In the genomic region with DNA sequence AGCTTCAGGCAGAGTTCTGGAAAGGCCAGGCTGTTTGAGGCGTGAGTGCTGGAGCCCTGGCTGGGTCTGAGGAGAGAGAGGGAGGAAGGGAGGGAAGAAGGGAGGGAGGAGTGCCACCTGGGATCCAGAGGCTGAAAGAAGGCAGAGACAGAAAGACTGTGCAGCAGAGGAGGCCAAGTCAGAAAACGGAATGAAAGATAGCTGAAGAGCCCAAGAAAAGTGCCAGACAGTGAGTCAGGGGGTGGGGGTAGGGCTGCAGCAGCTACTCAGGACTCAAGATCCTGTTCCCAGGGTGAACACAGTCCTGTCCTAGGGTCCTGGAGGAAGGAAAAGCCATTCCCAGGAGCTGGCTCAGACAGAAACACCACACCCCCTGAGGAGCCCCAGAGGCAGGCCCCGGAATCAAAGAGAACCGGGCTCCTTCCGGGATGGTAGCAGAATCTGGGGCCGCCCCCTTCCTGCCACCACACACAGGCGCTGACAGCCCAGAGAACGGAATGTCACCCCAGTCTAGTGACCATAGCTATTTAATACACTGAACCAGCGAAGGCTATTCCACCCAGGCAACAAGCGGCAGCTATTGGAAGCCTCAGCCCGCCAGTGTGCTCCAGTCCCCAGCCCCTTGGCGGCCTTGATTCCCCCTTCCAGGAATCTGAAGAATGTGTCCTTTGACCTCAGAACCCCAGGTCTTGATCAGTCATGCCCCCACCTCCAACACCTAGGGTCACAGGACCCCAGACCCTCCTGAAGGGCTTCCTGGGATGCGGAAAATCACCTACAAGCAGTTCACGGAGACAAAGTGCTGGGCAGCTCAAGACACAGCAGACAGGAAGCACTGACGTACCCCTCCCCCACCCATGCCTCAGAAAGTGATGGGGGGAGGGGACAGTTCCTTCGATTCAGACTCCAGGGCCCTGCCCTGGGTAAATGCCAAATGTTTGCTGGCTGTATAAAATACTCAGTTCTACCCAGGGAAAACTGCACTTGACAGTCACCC, we compare ENCODE assay signal across 8 mouse cellular contexts. TPM values are rescaled to one million over a fixed set of nuclear protein-coding genes. Genes with fewer than 3 reads are reported as not detected.
A peak's percentile ranks its signal among the peaks of the same experiment; 100 is the strongest.
DNase-seq lines count a peak whose midpoint lies in the region; ATAC-seq and TF ChIP-seq lines count a peak whose summit lies in the region.

No protein-coding gene starts in this region.

- H3K4me2 ChIP-seq in embryonic facial prominence, embryonic 11.5 days (ENCODE audit: low read depth, low read length) = peak overlapping the region; percentile 95
- H3K4me2 ChIP-seq in heart, embryonic 11.5 days = peak overlapping the region; percentile 95
- peak overlapping the region; percentile 98 for H3K4me2 ChIP-seq in lung, embryonic 14.5 days
- peak overlapping the region; percentile 35 for H3K4me2 ChIP-seq in neural tube, embryonic 14.5 days (ENCODE audit: low read depth, low read length)

- peaks cover 31% of the 10 kb centered on the region for H3K4me1 ChIP-seq in embryonic facial prominence, embryonic 11.5 days (ENCODE audit: control insufficient read depth, insufficient read depth, low read length)
- H3K4me1 ChIP-seq in heart, embryonic 11.5 days (ENCODE audit: control insufficient read depth, insufficient read depth, low read length) = peaks cover 74% of the 10 kb centered on the region
- H3K4me1 ChIP-seq in lung, embryonic 14.5 days (ENCODE audit: insufficient read depth) = peaks cover 60% of the 10 kb centered on the region
- H3K4me1 ChIP-seq in neural tube, embryonic 14.5 days (ENCODE audit: control insufficient read depth, insufficient read depth, low read length) = peaks cover 24% of the 10 kb centered on the region

- no peaks in the 10 kb centered on the region for H3K36me3 ChIP-seq in embryonic facial prominence, embryonic 11.5 days (replicated peaks; ENCODE audit: control insufficient read depth, insufficient read depth, low read depth, low read length)
- H3K36me3 ChIP-seq in heart, embryonic 11.5 days (ENCODE audit: control insufficient read depth, insufficient read depth, low read length) = no peaks in the 10 kb centered on the region
- H3K36me3 ChIP-seq in lung, embryonic 14.5 days (ENCODE audit: insufficient read depth) = peaks cover 2% of the 10 kb centered on the region; the same call in 1 of the 2 replicates
- no peaks in the 10 kb centered on the region for H3K36me3 ChIP-seq in neural tube, embryonic 14.5 days (ENCODE audit: control insufficient read depth, insufficient read depth, low read length)

- H3K27me3 ChIP-seq in embryonic facial prominence, embryonic 11.5 days (ENCODE audit: control insufficient read depth, insufficient read depth, low read length) = no peaks in the 10 kb centered on the region
- no peaks in the 10 kb centered on the region for H3K27me3 ChIP-seq in heart, embryonic 11.5 days (ENCODE audit: control insufficient read depth, insufficient read depth, low read length)
- H3K27me3 ChIP-seq in lung, embryonic 14.5 days (ENCODE audit: insufficient read depth, low read length) = no peaks in the 10 kb centered on the region
- H3K27me3 ChIP-seq in neural tube, embryonic 14.5 days (ENCODE audit: control insufficient read depth, insufficient read depth, low read length) = peaks cover 9% of the 10 kb centered on the region

- peak; percentile 91 for DNase-seq in CD4-positive helper T cell, adult 2 months (ENCODE audit: low read depth, low spot score)
- peak; percentile 88 for DNase-seq in ZHBTc4 (ENCODE audit: low read depth, low spot score)
- peak; percentile 86 for DNase-seq in embryonic facial prominence, embryonic 11.5 days (ENCODE audit: low spot score)
- peak; percentile 86 for DNase-seq in kidney, adult 9 months
- DNase-seq in lung, embryonic 14.5 days = peak; percentile 93
- peak; percentile 83 to 90 for DNase-seq in thymus, postnatal 36 days

- peak overlapping the region; percentile 93 for H3K27ac ChIP-seq in embryonic facial prominence, embryonic 11.5 days (replicated peaks; ENCODE audit: low read depth, low read length)
- H3K27ac ChIP-seq in heart, embryonic 11.5 days (ENCODE audit: low read depth, low read length) = peak overlapping the region; percentile 98
- H3K27ac ChIP-seq in lung, embryonic 14.5 days (ENCODE audit: low read depth) = peak overlapping the region; percentile 98
- peak overlapping the region; percentile 66; the same call in 1 of the 2 replicates for H3K27ac ChIP-seq in neural tube, embryonic 14.5 days (ENCODE audit: low read depth, low read length)

- WGBS in embryonic facial prominence, embryonic 11.5 days = under 1% methylated on average over 16 of the region's 16 CpGs
- WGBS in heart, embryonic 11.5 days (ENCODE audit: insufficient replicate concordance) = 0% methylated on average over 16 of the region's 16 CpGs
- under 1% methylated on average over 16 of the region's 16 CpGs for WGBS in lung, embryonic 14.5 days
- WGBS in neural tube, embryonic 14.5 days = 5% methylated on average over 16 of the region's 16 CpGs

- H3K9me3 ChIP-seq in embryonic facial prominence, embryonic 11.5 days (replicated peaks; ENCODE audit: control insufficient read depth, low read length) = no peaks in the 10 kb centered on the region
- H3K9me3 ChIP-seq in heart, embryonic 11.5 days (replicated peaks; ENCODE audit: control insufficient read depth, low read length) = no peaks in the 10 kb centered on the region
- H3K9me3 ChIP-seq in lung, embryonic 14.5 days (ENCODE audit: low read depth, low read length) = no peaks in the 10 kb centered on the region
- H3K9me3 ChIP-seq in neural tube, embryonic 14.5 days (ENCODE audit: control insufficient read depth, low read length) = no peaks in the 10 kb centered on the region

- peak overlapping the region; percentile 31 for H3K4me3 ChIP-seq in embryonic facial prominence, embryonic 11.5 days (ENCODE audit: low read depth, low read length)
- peak overlapping the region; percentile 75 for H3K4me3 ChIP-seq in heart, embryonic 11.5 days (ENCODE audit: low read depth, low read length)
- H3K4me3 ChIP-seq in lung, embryonic 14.5 days (ENCODE audit: low read depth, low read length) = peak overlapping the region; percentile 80
- H3K4me3 ChIP-seq in neural tube, embryonic 14.5 days (ENCODE audit: low read depth, low read length) = no peak overlapping the region

- no peak for TF ChIP-seq CTCF in lung, embryonic 14.5 days (IDR thresholded peaks at IDR 0.05; ENCODE audit: low read depth)

- peak overlapping the region; percentile 8 for H3K9ac ChIP-seq in embryonic facial prominence, embryonic 11.5 days (replicated peaks; ENCODE audit: low read length)
- H3K9ac ChIP-seq in heart, embryonic 11.5 days (ENCODE audit: low read depth, low read length) = peak overlapping the region; percentile 66
- H3K9ac ChIP-seq in lung, embryonic 14.5 days = peak overlapping the region; percentile 49
- no peak overlapping the region for H3K9ac ChIP-seq in neural tube, embryonic 14.5 days (replicated peaks; ENCODE audit: low read depth, low read length)

- ATAC-seq in embryonic facial prominence, embryonic 11.5 days (replicated peaks; ENCODE audit: insufficient number of reproducible peaks, low FRiP score, low TSS enrichment, low read depth) = peak; percentile 14
- peak; percentile 27; the same call in 1 of the 2 replicates for ATAC-seq in heart, embryonic 11.5 days (replicated peaks; ENCODE audit: insufficient number of reproducible peaks, low FRiP score, low TSS enrichment)
- peak; percentile 65 for ATAC-seq in lung, embryonic 14.5 days (ENCODE audit: insufficient read depth)
- 0 out of 2 replicates have a peak, but pooled peaks have one; percentile 5 for ATAC-seq in neural tube, embryonic 14.5 days (ENCODE audit: low read depth)

RNA-seq across cellular contexts. Expression of gene Csrnp1, which starts 3.0 kb away (rescaled TPM):
- 1.5 and 2.1 TPM in 2 replicates for polyA plus RNA-seq in embryonic facial prominence, embryonic 11.5 days (2014; fragmentation: Nextera tagmentation; extraction: Ambion mirVana)
- polyA plus RNA-seq in heart, embryonic 11.5 days (2014; fragmentation: Nextera tagmentation; extraction: Ambion mirVana) = 3.3 and 4.2 TPM in 2 replicates
- polyA plus RNA-seq in lung, embryonic 14.5 days (2014; fragmentation: Nextera tagmentation; extraction: Ambion mirVana) = 2.2 and 2.7 TPM in 2 replicates
- 0.20 and 0.75 TPM in 2 replicates for polyA plus RNA-seq in neural tube, embryonic 14.5 days (2014; fragmentation: Nextera tagmentation; extraction: Ambion mirVana)

RNA-seq across cellular contexts. Expression of gene Xirp1, which starts 41.9 kb away (rescaled TPM):
- polyA plus RNA-seq in embryonic facial prominence, embryonic 11.5 days (2014; fragmentation: Nextera tagmentation; extraction: Ambion mirVana) = 0.06 and 0.13 TPM in 2 replicates
- 38.2 and 64.5 TPM in 2 replicates for polyA plus RNA-seq in heart, embryonic 11.5 days (2014; fragmentation: Nextera tagmentation; extraction: Ambion mirVana)
- polyA plus RNA-seq in lung, embryonic 14.5 days (2014; fragmentation: Nextera tagmentation; extraction: Ambion mirVana) = 0.07 and 0.87 TPM in 2 replicates
- 0.03 TPM in 1 of 2 replicates, not detected in the other for polyA plus RNA-seq in neural tube, embryonic 14.5 days (2014; fragmentation: Nextera tagmentation; extraction: Ambion mirVana)

RNA-seq across cellular contexts. Expression of gene Ttc21a, which starts 44.1 kb away (rescaled TPM):
- 0.10 and 0.33 TPM in 2 replicates for polyA plus RNA-seq in embryonic facial prominence, embryonic 11.5 days (2014; fragmentation: Nextera tagmentation; extraction: Ambion mirVana)
- 0.23 and 0.37 TPM in 2 replicates for polyA plus RNA-seq in heart, embryonic 11.5 days (2014; fragmentation: Nextera tagmentation; extraction: Ambion mirVana)
- 0.16 and 0.28 TPM in 2 replicates for polyA plus RNA-seq in lung, embryonic 14.5 days (2014; fragmentation: Nextera tagmentation; extraction: Ambion mirVana)
- 0.54 and 0.74 TPM in 2 replicates for polyA plus RNA-seq in neural tube, embryonic 14.5 days (2014; fragmentation: Nextera tagmentation; extraction: Ambion mirVana)

RNA-seq across cellular contexts. Expression of gene Gorasp1, which starts 44.1 kb away (rescaled TPM):
- 18.3 and 20.1 TPM in 2 replicates for polyA plus RNA-seq in embryonic facial prominence, embryonic 11.5 days (2014; fragmentation: Nextera tagmentation; extraction: Ambion mirVana)
- 18.0 and 20.3 TPM in 2 replicates for polyA plus RNA-seq in heart, embryonic 11.5 days (2014; fragmentation: Nextera tagmentation; extraction: Ambion mirVana)
- polyA plus RNA-seq in lung, embryonic 14.5 days (2014; fragmentation: Nextera tagmentation; extraction: Ambion mirVana) = 30.0 and 30.8 TPM in 2 replicates
- polyA plus RNA-seq in neural tube, embryonic 14.5 days (2014; fragmentation: Nextera tagmentation; extraction: Ambion mirVana) = 20.6 and 23.3 TPM in 2 replicates

Comparison
In these comparisons a context has a peak if more than half of its experiments do, and no peak if none do; other contexts are left out.
1. ATAC-seq: peak in every context shown above with its lines; median percentile 65 in lung, embryonic 14.5 days; 27 in heart, embryonic 11.5 days; 14 in embryonic facial prominence, embryonic 11.5 days; 5 in neural tube, embryonic 14.5 days.
2. H3K4me2 ChIP-seq: peak in every context shown above with its lines; median percentile 98 in lung, embryonic 14.5 days; 95 in embryonic facial prominence, embryonic 11.5 days; 95 in heart, embryonic 11.5 days; 35 in neural tube, embryonic 14.5 days.
3. RNA of gene Xirp1, which starts 41.9 kb away (polyA plus RNA-seq): 38.2 to 64.5 TPM in heart, embryonic 11.5 days; 0.06 to 0.13 TPM in embryonic facial prominence, embryonic 11.5 days, 0.07 to 0.87 TPM in lung, embryonic 14.5 days and 0.03 TPM in neural tube, embryonic 14.5 days; every median in the first group is over 10 times any median in the second.
4. Peak in every context shown above with its lines, with median percentiles within 50 percentile points of each other: DNase-seq and H3K27ac ChIP-seq.